Mouse (Mus musculus) bone marrow, adult 2 months (tissue): Measurements from ENCODE around the gene 2510009E07Rik. TPM values are rescaled to one million over a fixed set of nuclear protein-coding genes. Genes with fewer than 3 reads are reported as not detected.
A peak's percentile ranks its signal among the peaks of the same experiment; 100 is the strongest.

Experiments
- H3K27ac ChIP-seq: fragments of 200-500 bp; 2 replicates; pipeline ENCODE4 v1.5.1; 2012; ENCODE audit warnings: low read depth, mild to moderate bottlenecking, control low read depth, inconsistent platforms, low read length; ENCODE audit not compliant: control insufficient read depth, poor library complexity, insufficient read depth
- H3K4me1 ChIP-seq: fragments of 200-500 bp; 2 replicates; pipeline ENCODE4 v1.6.1; 2011; ENCODE audit warnings: low read length; ENCODE audit not compliant: control insufficient read depth, insufficient read depth
- H3K4me3 ChIP-seq: fragments of 200-500 bp; replicated peaks from 2 replicates; pipeline ENCODE3; 2011; ENCODE audit warnings: mild to moderate bottlenecking, low read depth, low read length, control low read depth; ENCODE audit not compliant: control insufficient read depth
- CTCF ChIP-seq: fragments of 200-500 bp; IDR thresholded peaks from 2 replicates; pipeline ENCODE4 v1.5.1; 2011; ENCODE audit warnings: low read length, control low read depth; ENCODE audit not compliant: control insufficient read depth, insufficient read depth
- POLR2A ChIP-seq: fragments of 200-500 bp; IDR thresholded peaks from 2 replicates; pipeline ENCODE4 v1.6.1; 2011; ENCODE audit warnings: low read depth, mild to moderate bottlenecking, control low read depth, low read length, borderline replicate concordance; ENCODE audit not compliant: control insufficient read depth
- WGBS: fragments of 180-500 bp; shearing (Covaris S2); methylation state at CpG from one replicate; pipeline ENCODE4 v1.1.7; 2018; 5-methylcytosine and 5-hydroxymethylcytosine counted together
- polyA plus RNA-seq: library from polyadenylated mRNA; stranded (reverse); fragments of >200 nt; gene quantifications from 2 replicates; pipeline ENCODE4 v1.2.4, GENCODE M21; 2011; ENCODE audit warnings: low replicate concordance; ENCODE audit not compliant: missing spikeins, insufficient read depth, insufficient read length

Gene 2510009E07Rik
- polyA plus RNA-seq, 1 experiment: 3.9 TPM

DNA sequence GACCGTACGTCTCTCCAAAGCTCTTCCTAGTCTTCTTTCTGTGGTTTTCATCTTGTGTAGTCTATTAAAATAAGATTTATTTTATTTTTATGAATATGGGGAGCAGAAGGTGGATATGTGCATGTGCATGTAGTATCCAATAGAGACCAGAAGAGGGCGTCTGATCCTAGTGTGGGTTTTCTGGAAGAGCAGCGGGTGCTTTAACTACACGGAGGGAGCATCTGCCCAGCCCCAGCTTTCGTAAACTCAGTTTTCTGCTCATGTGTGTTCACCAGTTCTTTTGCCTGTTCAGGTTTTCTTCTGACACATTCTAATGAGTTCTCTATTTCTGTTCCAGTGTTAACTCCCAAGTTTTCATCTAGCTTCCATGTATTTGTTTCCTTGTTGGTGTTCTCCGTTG lies 78.7 kb downstream of the 2510009E07Rik start:
- no peak overlapping the region for H3K4me3 ChIP-seq
- peak; percentile 33; the same call in 1 of the 2 replicates for TF ChIP-seq CTCF
- no peak for TF ChIP-seq POLR2A
- 64% methylated on average over 7 of the region's 7 CpGs for WGBS
- no peaks in the 10 kb centered on the region for H3K4me1 ChIP-seq
- no peak overlapping the region for H3K27ac ChIP-seq

GRCm38 (mm10) chr16:21610473-21610872 lies 84.0 kb downstream of the 2510009E07Rik start:
- Histone ChIP-seq H3K27ac (no peak overlapping the region), H3K4me1 (no peaks in the 10 kb centered on the region), H3K4me3 (no peak overlapping the region)
- WGBS: 85% methylated on average over 4 of the region's 4 CpGs
- no peak for TF ChIP-seq POLR2A
- no peak for TF ChIP-seq CTCF

DNA sequence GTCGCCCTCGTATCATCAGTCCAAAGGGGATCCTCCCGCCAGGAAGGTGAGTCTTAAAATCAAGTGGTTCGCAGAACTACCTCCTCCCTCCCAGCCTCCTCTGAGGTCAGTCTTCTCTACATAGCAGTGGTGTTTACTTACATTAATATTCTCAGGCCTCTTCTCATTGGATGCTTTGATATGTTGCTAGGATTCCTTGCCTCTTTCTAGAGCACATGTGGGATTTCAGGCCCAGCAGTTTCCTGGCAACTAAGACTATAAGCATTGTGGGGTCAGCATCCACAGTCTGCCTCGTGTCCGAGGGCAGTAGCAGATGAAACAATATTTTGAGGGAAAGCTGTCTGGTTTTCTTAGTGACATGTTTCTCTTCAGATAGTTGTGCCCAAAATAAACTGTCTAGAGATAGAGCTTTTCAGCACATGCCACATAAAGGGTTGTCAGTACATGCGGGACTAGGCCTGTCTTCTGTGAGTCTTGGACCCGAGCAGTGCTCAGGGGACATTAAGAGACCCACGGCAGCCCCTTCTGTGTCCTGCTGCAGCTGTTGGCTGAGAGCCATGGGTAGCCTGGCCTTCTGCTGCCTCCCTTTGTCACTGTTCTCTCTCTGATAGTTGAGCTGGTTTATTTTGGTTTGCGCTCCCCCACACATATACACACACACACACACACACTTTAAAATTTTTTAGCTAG lies 86.1 kb downstream of the 2510009E07Rik start:
- H3K27ac ChIP-seq: no peak overlapping the region
- 86% methylated on average over 10 of the region's 10 CpGs for WGBS
- TF ChIP-seq CTCF: no peak
- TF ChIP-seq POLR2A: no peak
- no peaks in the 10 kb centered on the region for H3K4me1 ChIP-seq
- no peak overlapping the region for H3K4me3 ChIP-seq

- no peak overlapping the region for H3K4me3 ChIP-seq
- H3K4me1 ChIP-seq: no peaks in the 10 kb centered on the region
- TF ChIP-seq POLR2A (no peak), CTCF (no peak)
- no peak overlapping the region for H3K27ac ChIP-seq
- 59% methylated on average over 5 of the region's 5 CpGs for WGBS
Observed at GRCm38 (mm10) chr16:21607651-21608040, 86.8 kb downstream of the 2510009E07Rik start.

DNA sequence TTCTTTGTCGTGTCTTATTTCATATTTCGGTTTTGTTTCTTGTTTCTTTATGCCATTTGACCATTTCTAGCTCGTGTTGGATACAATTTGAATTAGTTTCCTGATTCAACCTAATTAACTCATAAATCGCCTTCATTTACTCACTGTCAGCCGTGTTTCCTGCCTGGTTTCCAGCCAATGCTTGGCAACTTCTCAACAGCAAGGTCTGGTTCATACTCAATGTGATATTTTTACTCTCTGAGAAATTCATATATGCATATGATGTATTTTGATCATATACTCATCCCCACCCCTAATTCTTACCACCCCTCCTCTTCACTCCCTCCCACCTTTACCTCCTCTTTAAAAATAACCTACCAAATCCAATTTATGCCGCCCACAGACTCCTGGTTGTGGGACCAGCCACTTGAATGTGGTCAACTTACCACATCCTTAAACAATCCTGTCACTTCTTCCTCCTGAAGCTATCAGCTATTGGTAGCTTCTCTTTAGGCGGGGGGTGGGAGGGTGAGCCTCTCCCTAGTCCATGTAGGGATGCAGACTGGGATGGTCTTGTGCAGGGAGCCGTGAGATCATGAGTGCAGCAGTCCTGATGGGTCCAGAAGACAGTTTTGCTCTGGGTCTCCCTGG lies 87.3 kb downstream of the 2510009E07Rik start:
- WGBS: 14% methylated on average over 8 of the region's 8 CpGs

GRCm38 (mm10) chr16:21606249-21607020 lies 88.0 kb downstream of the 2510009E07Rik start:
- Histone ChIP-seq H3K27ac (no peak overlapping the region), H3K4me1 (no peaks in the 10 kb centered on the region), H3K4me3 (no peak overlapping the region)
- WGBS: 58% methylated on average over 6 of the region's 6 CpGs
- no peak for TF ChIP-seq CTCF
- no peak for TF ChIP-seq POLR2A

More for the DNA sequence above, 87.3 kb downstream of the 2510009E07Rik start:
- H3K27ac ChIP-seq: no peak overlapping the region
- no peak overlapping the region for H3K4me3 ChIP-seq
- TF ChIP-seq POLR2A: no peak
- TF ChIP-seq CTCF: no peak
- no peaks in the 10 kb centered on the region for H3K4me1 ChIP-seq

DNA sequence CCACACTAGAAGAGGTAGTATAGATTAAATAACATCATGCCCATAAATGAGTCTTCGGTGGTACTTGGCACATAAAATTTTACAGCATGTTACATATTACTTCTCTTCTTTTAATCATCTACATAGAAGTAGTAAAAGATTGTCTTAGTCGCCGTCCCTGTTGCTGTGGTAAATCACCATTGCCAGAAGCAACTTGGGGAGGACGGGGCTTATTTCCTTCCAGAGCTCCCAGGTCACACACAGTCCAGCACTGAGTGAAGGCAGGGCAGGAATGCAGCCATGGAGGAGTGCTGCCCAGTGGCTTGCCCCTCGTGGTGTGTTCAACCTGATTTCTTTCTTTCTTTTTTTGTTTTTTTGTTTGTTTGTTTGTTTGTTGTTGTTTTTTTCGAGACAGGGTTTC lies 90.1 kb downstream of the 2510009E07Rik start:
- TF ChIP-seq POLR2A (no peak), CTCF (no peak)
- H3K27ac ChIP-seq: no peak overlapping the region
- H3K4me1 ChIP-seq: no peaks in the 10 kb centered on the region
- WGBS: 76% methylated on average over 6 of the region's 6 CpGs
- no peak overlapping the region for H3K4me3 ChIP-seq

Other genes starting within 250 kb of the 2510009E07Rik start
- 1.3 and 1.8 TPM in 2 replicates for gene Ehhadh, start 93.1 kb upstream of the 2510009E07Rik start, polyA plus RNA-seq
- gene Map3k13, start 99.7 kb upstream of the 2510009E07Rik start, polyA plus RNA-seq: 0.52 TPM in 1 of 2 replicates, not detected in the other